Mouse (Mus musculus): ENCODE measurements around the gene 4933430I17Rik. TPM values are rescaled to one million over a fixed set of nuclear protein-coding genes. Genes with fewer than 3 reads are reported as not detected.

Gene 4933430I17Rik
- polyA plus RNA-seq, 1 experiment from 2014 or later = 1.1 TPM

DNA sequence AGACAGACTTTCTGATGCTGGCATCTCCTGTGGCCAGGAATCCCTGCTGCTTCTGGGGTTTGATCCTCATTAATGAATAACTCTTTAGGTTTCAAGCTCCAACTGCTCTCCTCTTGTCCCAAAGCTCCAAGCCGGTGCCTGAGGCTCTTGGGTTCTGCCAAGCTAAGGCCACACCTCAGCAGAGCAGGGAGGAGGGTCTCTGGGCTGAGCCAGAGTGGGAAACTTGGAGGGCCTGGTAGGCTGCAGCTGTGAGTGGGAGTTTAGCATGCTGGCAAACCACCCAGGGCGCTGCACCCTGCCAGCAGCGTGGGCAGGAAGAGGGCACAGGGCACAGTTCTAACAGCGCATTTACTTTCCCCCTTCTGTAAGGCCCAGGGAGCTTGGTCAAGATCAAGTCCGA is 16.3 kb upstream of the 4933430I17Rik start:
- H3K9ac ChIP-seq (replicated peaks) = no peak overlapping the region
- H3K27ac ChIP-seq = no peak overlapping the region
- no peak overlapping the region for H3K4me2 ChIP-seq (replicated peaks)
- no peak for ATAC-seq
- peaks cover 67% of the 10 kb centered on the region for H3K36me3 ChIP-seq
- H3K4me3 ChIP-seq (replicated peaks) = no peak overlapping the region
- no peaks in the 10 kb centered on the region for H3K9me3 ChIP-seq
- no peaks in the 10 kb centered on the region for H3K4me1 ChIP-seq (replicated peaks)
- 96% methylated on average over 5 of the region's 5 CpGs for WGBS
- H3K27me3 ChIP-seq = no peaks in the 10 kb centered on the region

DNA sequence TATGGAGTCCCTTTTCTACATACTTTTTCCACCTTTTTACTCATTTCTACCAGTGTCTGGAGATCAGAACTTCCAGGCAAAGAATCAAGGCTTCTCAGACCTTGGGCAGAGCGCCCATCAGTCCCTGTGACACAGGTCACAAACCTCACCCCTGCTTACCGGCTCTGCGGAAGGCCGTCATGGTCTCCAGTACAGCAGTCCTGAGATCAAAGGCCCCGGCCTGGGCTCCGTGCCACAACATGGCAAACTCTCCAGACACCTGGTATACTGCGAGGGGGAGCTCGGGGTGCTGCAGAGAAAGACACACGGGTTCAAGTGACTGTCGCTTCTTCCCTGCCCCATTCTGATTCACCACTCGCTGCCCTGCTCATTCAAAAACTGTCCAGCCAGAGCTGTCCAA is 15.2 kb upstream of the 4933430I17Rik start:
- 93% methylated on average over 11 of the region's 11 CpGs for WGBS

DNA sequence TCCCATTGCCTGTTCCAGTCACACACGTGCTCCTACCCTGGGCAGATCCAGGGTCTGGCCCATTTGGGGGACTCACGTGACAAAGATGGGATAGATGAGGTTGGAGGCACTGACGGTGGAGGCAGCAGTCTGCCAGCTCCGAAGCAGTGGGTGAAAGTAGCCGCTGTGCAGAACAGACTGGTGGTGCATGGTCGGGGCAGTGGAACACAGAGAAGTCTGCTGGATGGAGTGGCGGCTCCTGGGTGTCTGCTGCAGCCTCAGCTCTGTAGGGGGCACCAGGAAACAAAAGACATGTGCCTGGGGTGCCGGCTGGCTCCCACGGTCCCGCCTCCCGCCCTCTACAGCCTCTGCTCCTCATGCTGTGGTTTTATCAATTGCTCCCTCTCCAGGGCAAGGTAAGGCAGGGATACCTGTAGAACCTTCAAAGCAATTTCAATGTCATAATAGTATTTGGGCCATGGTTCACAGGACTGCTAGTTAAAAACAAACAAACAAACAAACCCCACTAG is 11.1 kb upstream of the 4933430I17Rik start:
- H3K9ac ChIP-seq (replicated peaks) = no peak overlapping the region
- peaks cover 50% of the 10 kb centered on the region for H3K36me3 ChIP-seq
- H3K4me2 ChIP-seq (replicated peaks) = no peak overlapping the region
- no peaks in the 10 kb centered on the region for H3K9me3 ChIP-seq
- no peak for ATAC-seq
- H3K4me1 ChIP-seq (replicated peaks) = peaks cover 11% of the 10 kb centered on the region
- no peak overlapping the region for H3K4me3 ChIP-seq (replicated peaks)
- no peak overlapping the region for H3K27ac ChIP-seq
- no peaks in the 10 kb centered on the region for H3K27me3 ChIP-seq
- WGBS = 47% methylated on average over 11 of the region's 11 CpGs

More for the DNA sequence above, 15.2 kb upstream of the 4933430I17Rik start:
- no peak overlapping the region for H3K4me3 ChIP-seq (replicated peaks)
- no peak overlapping the region for H3K27ac ChIP-seq
- H3K9me3 ChIP-seq = no peaks in the 10 kb centered on the region
- ATAC-seq = no peak
- H3K4me1 ChIP-seq (replicated peaks) = no peaks in the 10 kb centered on the region
- H3K9ac ChIP-seq (replicated peaks) = no peak overlapping the region
- no peak overlapping the region for H3K4me2 ChIP-seq (replicated peaks)
- no peaks in the 10 kb centered on the region for H3K27me3 ChIP-seq
- peaks cover 68% of the 10 kb centered on the region for H3K36me3 ChIP-seq

DNA sequence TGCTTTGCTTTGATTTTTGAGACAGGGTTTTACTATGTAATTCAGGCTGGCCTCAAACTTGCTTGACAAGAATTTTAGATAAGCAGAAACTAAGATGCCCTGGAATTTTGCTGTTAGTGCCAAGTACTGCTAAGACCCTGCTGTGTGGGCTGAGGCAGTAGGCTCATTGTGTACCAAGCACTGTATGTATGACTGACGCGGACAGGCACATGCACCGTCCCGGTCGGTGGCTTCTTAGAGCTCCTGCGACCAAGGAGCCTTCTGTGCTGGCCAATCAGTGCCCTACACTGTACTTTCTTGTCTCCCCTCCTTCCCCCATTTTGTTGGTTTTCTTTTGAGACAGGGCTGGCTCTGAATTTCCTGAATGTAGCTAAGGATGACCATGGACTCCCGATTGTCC is 10.2 kb upstream of the 4933430I17Rik start:
- WGBS = 92% methylated on average over 7 of the region's 7 CpGs
- no peak overlapping the region for H3K4me3 ChIP-seq (replicated peaks)
- H3K27ac ChIP-seq = no peak overlapping the region
- H3K36me3 ChIP-seq = peaks cover 40% of the 10 kb centered on the region
- no peak for ATAC-seq
- no peak overlapping the region for H3K4me2 ChIP-seq (replicated peaks)
- H3K9ac ChIP-seq (replicated peaks) = no peak overlapping the region
- H3K27me3 ChIP-seq = no peaks in the 10 kb centered on the region
- H3K9me3 ChIP-seq = no peaks in the 10 kb centered on the region
- H3K4me1 ChIP-seq (replicated peaks) = peaks cover 14% of the 10 kb centered on the region

DNA sequence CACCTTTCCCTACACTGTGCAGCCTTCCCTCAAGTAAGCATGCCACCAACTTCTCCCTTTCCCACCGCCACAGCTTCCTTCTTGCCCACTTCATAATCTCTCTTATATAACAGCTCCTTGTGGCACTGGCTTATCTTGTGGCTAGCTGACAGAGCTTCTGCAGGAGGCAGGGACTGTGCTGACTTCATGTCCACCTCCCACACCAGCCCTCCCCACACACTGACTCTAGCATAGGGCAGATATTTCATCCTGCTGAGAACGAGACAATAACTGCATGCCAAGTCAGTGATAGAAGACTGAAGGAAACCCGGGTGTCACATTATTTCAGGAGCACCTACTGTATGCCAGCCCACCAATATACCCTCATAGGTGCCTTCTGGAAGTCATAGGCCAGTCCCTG is 9.7 kb upstream of the 4933430I17Rik start:
- H3K4me1 ChIP-seq (replicated peaks) = peaks cover 19% of the 10 kb centered on the region
- no peak overlapping the region for H3K4me3 ChIP-seq (replicated peaks)
- no peak overlapping the region for H3K27ac ChIP-seq
- no peaks in the 10 kb centered on the region for H3K9me3 ChIP-seq
- peaks cover 35% of the 10 kb centered on the region for H3K36me3 ChIP-seq
- no peaks in the 10 kb centered on the region for H3K27me3 ChIP-seq
- WGBS = 84% methylated on average over 3 of the region's 3 CpGs
- no peak for ATAC-seq
- no peak overlapping the region for H3K4me2 ChIP-seq (replicated peaks)
- H3K9ac ChIP-seq (replicated peaks) = peak overlapping the region; percentile 39; the same call in 1 of the 2 replicates

DNA sequence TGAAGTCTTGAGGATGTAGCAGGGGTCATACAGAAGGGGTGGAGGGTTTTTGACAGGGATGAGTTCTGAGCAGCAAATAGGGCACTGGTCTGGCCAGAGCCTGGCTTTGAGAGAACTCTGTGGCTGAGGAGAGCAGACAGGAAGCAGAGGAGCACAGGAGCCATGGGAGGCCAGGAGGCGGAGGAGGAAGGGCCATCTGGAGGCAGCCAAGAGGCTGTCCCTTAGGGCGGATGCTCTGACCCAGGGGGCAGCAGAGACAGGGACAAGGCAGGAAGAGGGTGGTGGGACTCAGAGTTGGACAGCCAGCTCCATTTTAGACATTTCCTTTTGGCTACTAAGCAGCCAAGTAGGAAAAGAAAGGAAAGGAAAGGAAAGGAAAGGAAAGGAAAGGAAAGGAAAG is 9.1 kb upstream of the 4933430I17Rik start:
- Histone ChIP-seq H3K4me2 (replicated peaks) (no peak overlapping the region), H3K27me3 (no peaks in the 10 kb centered on the region), H3K9me3 (no peaks in the 10 kb centered on the region), H3K4me1 (replicated peaks) (peaks cover 21% of the 10 kb centered on the region), H3K9ac (replicated peaks) (peak overlapping the region; percentile 39; the same call in 1 of the 2 replicates), H3K4me3 (replicated peaks) (no peak overlapping the region), H3K27ac (no peak overlapping the region), H3K36me3 (peaks cover 29% of the 10 kb centered on the region)
- ATAC-seq = no peak
- WGBS = 53% methylated on average over 2 of the region's 2 CpGs

DNA sequence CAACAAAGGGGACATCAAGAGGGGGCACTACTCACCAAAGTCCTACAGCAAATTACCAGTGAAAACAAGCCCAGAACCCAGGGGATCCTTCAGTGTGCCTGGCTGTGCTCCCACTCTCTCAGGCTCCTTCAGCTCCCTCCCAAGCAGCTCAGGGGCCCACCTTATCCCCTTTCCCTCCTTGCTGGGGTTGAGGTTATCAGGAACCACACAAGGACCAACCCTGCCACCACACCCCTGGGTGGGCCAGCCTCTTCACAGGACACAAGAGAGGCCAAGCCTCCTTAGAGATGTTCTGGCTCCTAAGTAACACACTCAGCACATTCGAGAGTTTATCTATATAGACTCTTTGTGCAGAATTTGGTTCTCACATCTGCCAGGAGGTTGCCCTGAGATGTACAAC is 8.6 kb upstream of the 4933430I17Rik start:
- 78% methylated on average over 1 of the region's 1 CpGs for WGBS
- no peak overlapping the region for H3K9ac ChIP-seq (replicated peaks)
- no peak overlapping the region for H3K4me3 ChIP-seq (replicated peaks)
- peaks cover 21% of the 10 kb centered on the region for H3K4me1 ChIP-seq (replicated peaks)
- ATAC-seq = no peak
- H3K27ac ChIP-seq = no peak overlapping the region; the same call in 1 of the 2 replicates
- H3K36me3 ChIP-seq = peaks cover 24% of the 10 kb centered on the region
- no peaks in the 10 kb centered on the region for H3K9me3 ChIP-seq
- no peak overlapping the region for H3K4me2 ChIP-seq (replicated peaks)
- H3K27me3 ChIP-seq = no peaks in the 10 kb centered on the region

DNA sequence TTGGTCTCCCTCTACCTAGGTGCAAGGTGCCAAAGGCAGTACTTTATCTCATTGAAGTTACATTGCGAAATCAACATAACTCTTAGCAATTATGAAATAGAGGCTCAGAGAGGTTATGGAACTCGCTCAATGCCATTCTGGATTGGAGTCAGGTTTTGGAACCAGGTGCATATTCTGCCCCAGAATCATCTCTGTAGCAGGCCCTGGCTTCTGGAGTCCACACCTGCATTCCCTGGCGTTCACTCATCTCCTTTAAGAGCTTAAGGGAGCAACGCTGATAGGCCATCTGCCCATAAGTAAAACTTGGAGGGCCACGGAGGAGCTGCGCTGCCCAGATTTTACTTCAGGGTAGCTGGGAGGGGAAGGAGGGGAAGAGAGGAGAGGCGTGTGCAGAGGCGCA is 8.1 kb upstream of the 4933430I17Rik start:
- Histone ChIP-seq H3K4me1 (replicated peaks) (peaks cover 21% of the 10 kb centered on the region), H3K9me3 (no peaks in the 10 kb centered on the region), H3K36me3 (peaks cover 20% of the 10 kb centered on the region), H3K9ac (replicated peaks) (no peak overlapping the region), H3K4me3 (replicated peaks) (no peak overlapping the region), H3K27me3 (no peaks in the 10 kb centered on the region), H3K4me2 (replicated peaks) (no peak overlapping the region), H3K27ac (no peak overlapping the region; the same call in 1 of the 2 replicates)
- no peak for ATAC-seq
- WGBS = 94% methylated on average over 8 of the region's 8 CpGs

DNA sequence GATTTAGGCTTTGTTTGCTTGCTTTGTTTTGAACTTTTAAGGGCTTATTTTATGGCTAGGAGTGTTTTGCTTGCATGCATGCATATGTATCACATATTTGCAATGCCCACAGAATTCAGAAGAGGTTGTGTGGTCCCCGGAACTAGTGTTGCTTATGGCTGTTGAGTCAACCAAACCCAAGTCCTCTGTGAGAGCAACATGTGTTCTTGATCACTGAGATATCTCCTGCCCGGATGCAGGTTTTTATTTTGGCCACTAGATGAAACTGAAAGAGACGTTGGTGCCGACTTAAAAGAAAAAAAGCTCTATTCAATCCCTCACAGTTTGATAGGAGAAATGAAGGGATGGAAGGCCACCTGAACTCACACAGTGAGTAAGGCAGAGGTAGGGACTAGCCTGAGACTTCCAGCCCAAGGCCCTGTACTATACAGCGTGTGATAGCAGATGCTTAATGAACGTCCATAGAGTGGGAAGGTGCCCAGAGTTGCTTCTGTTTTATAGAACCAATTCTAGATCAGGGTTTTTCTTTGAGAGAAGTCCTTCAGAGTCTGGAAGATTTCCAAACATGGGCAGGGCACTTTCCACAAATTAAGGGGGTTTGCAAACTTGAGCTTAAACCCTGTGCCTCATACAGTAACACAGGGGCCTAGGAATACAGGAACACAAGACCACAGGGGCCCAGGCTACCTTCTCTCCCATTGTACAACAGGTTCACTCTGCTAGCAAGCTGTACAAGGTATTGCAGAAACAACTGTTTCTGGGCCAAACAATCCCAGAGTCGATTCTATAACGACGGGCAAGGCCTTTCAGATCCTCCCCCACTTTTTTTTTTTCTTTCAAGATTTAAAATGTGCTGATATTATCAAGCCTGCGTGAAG is 7.4 kb upstream of the 4933430I17Rik start:
- no peak overlapping the region for H3K4me3 ChIP-seq (replicated peaks)
- peak overlapping the region; percentile 84; the same call in 1 of the 2 replicates for H3K9ac ChIP-seq (replicated peaks)
- H3K4me2 ChIP-seq (replicated peaks) = peak overlapping the region; percentile 77
- WGBS = 86% methylated on average over 10 of the region's 10 CpGs
- peaks cover 21% of the 10 kb centered on the region for H3K4me1 ChIP-seq (replicated peaks)
- H3K36me3 ChIP-seq = peaks cover 16% of the 10 kb centered on the region
- no peak overlapping the region for H3K27ac ChIP-seq
- no peak for ATAC-seq
- H3K27me3 ChIP-seq = no peaks in the 10 kb centered on the region
- H3K9me3 ChIP-seq = no peaks in the 10 kb centered on the region

DNA sequence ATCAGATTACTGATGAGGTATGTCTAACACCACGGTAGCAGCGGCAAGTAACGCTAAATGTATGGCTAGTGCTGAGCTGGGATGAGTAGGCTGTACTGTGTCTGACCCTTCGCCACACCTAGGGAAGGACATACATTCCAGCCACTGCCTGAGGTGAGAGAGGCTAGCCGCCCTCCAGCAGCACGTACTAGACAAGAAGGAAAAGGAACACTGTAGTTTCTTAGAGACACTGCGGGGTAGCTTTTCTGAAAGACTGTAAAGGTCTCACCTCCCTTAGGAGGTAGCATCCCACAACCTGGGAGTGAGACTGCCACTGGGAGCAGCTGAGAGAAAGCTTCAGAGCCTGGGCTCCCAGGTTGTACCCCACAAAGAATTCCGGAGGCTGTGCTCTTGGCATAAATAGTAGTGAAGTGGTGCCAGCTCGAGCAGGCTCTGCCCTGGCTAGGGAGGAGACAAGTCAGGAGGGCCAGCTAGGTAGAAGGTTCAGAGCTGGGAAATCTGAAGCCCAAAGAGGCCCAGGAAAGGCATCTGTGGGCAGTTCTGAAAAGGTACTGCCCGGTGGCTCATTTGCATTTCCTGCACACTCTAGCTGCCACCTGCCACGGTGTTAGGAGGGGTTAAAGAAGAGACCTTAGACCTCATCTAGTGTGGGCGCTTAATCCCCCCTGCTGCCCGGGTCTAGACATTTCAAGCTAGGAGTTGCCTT is 6.6 kb upstream of the 4933430I17Rik start:
- 55% methylated on average over 13 of the region's 13 CpGs for WGBS
- H3K27ac ChIP-seq = peak overlapping the region; percentile 27; the same call in 1 of the 2 replicates

DNA sequence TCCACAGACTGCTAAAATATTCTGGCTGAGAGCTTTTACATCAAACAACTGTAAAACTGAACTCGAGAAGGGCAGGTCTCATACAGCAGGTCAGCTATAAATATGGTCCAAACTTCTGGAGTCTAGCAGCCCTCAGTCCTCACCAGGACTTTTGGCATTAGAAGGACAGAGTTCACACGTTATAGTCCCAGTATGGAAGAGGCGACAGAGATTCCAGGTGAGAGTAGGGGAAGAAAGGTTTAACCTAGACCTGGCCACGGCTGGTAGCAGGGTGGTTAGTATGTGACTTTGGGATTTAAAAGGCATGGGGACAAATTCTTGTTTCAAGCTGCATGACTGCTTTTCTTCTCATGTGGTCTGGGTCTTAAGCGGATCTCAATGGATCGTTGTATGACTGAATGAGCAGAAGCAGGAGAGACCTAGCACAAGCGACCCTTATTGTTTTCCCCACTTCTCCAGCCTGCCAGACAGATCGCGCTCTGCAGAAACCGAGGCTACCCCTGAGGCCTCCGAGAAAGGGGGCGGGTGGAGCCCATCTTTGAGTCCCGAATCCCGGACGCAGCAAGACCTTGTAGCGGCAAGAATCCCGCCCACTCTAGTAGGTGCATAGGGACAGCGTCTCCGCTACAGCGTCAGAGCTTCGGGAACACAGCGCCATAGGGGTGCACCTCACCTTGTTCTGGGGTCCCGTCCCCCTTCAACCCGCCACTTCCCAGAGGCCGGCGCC is 5.9 kb upstream of the 4933430I17Rik start:
- Histone ChIP-seq H3K27me3 (no peaks in the 10 kb centered on the region), H3K4me3 (replicated peaks) (peak overlapping the region; percentile 71), H3K9me3 (no peaks in the 10 kb centered on the region), H3K4me2 (replicated peaks) (peak overlapping the region; percentile 77), H3K36me3 (peaks cover 8% of the 10 kb centered on the region), H3K27ac (peak overlapping the region; percentile 79), H3K4me1 (replicated peaks) (peaks cover 27% of the 10 kb centered on the region), H3K9ac (replicated peaks) (peak overlapping the region; percentile 84)
- WGBS = 2% methylated on average over 26 of the region's 26 CpGs
- ATAC-seq = peak; percentile 19

More for the DNA sequence above, 6.6 kb upstream of the 4933430I17Rik start:
- Histone ChIP-seq H3K27me3 (no peaks in the 10 kb centered on the region), H3K36me3 (peaks cover 12% of the 10 kb centered on the region), H3K9me3 (no peaks in the 10 kb centered on the region), H3K4me1 (replicated peaks) (peaks cover 21% of the 10 kb centered on the region), H3K4me3 (replicated peaks) (peak overlapping the region; percentile 71), H3K4me2 (replicated peaks) (peak overlapping the region; percentile 77), H3K9ac (replicated peaks) (peak overlapping the region; percentile 84)
- ATAC-seq = no peak; the same call in 1 of the 2 replicates
